Mouse (Mus musculus): ENCODE measurements at regions not wholly inside any gene's neighbourhood (a gene's known extent, or its start where the extent isn't known, plus 50 kb on each side); places are given as distances from the start of the nearest gene placed in this dataset.

DNA sequence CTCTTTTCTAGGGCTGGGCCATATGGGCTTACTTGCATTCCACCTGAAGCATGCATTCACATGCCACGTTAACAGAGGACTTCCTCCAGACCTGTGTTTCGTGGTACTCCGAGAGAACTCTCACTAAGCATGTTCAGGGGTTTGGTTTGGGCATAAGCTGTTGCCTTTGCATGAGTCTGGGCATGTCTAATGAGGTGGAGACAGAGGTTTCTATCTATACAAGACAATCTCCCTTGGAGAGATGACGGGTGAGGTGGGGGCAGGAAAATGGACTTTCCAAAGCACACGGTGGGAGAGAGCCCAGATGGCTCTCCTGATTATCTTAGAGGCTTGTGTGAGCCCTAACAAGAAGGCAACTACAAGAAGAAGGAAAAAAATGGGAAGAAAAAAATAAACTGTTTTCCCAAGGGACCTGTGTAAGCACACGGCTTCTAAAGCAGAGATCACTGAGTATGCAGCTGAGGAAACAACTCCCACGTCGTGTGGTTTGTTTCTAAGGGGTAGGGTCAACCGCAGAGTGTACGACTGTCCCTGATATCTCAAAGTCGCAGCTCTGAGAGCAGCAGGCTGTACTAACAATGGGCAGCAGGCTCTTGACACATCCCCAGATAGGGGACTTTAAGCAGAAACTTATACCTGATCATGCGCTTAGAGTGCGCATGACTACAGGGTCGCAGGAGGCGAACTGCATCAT, 50.7 kb upstream of the Intu start:
- WGBS = 80% methylated on average over 15 of the region's 15 CpGs
- no peak overlapping the region for H3K4me2 ChIP-seq (replicated peaks)
- H3K4me3 ChIP-seq = no peak overlapping the region
- no peak for ATAC-seq (ENCODE audit: low FRiP score, low read depth)
- H3K9me3 ChIP-seq = no peaks in the 10 kb centered on the region
- H3K9ac ChIP-seq = no peak overlapping the region
- no peaks in the 10 kb centered on the region for H3K4me1 ChIP-seq
- no peaks in the 10 kb centered on the region for H3K27me3 ChIP-seq (replicated peaks)
- H3K27ac ChIP-seq = no peak overlapping the region
- H3K36me3 ChIP-seq = no peaks in the 10 kb centered on the region

Measured in neural tube, embryonic 12.5 days (tissue).